Mouse (Mus musculus) midbrain, embryonic 13.5 days (tissue): ENCODE measurements at regions not wholly inside any gene's neighbourhood (a gene's known extent, or its start where the extent isn't known, plus 50 kb on each side); places are given as distances from the start of the nearest gene placed in this dataset.
A peak's percentile ranks its signal among the peaks of the same experiment; 100 is the strongest.

ENCODE experiments used
- ATAC-seq: fragments of 200-750 bp; cut with Nextera tagmentation; 2 replicates; pipeline ENCODE4 v1.8.0; 2017; ENCODE audit warnings: mild to moderate bottlenecking, moderate TSS enrichment, moderate library complexity
- H3K27ac ChIP-seq: fragments of 300-500 bp; sonication (generic); 2 replicates; pipeline ENCODE4 v1.5.1; 2015; ENCODE audit warnings: inconsistent platforms, mild to moderate bottlenecking, moderate library complexity
- H3K27me3 ChIP-seq: fragments of 300-500 bp; sonication (generic); 2 replicates; pipeline ENCODE4 v1.6.1; 2015; ENCODE audit warnings: mild to moderate bottlenecking, inconsistent platforms
- H3K36me3 ChIP-seq: fragments of 300-500 bp; sonication (generic); 2 replicates; pipeline ENCODE4 v1.6.1; 2015; ENCODE audit warnings: mild to moderate bottlenecking, inconsistent platforms
- H3K4me1 ChIP-seq: fragments of 300-500 bp; sonication (generic); replicated peaks from 2 replicates; pipeline ENCODE4 v1.6.1; 2015; ENCODE audit warnings: inconsistent platforms
- H3K4me2 ChIP-seq: fragments of 300-500 bp; sonication (generic); replicated peaks from 2 replicates; pipeline ENCODE4 v1.6.1; 2015; ENCODE audit warnings: moderate library complexity, mild to moderate bottlenecking, inconsistent platforms
- H3K4me3 ChIP-seq: fragments of 300-500 bp; sonication (generic); replicated peaks from 2 replicates; pipeline ENCODE4 v1.5.1; 2015; ENCODE audit warnings: mild to moderate bottlenecking, inconsistent platforms
- H3K9ac ChIP-seq: fragments of 300-500 bp; sonication (generic); replicated peaks from 2 replicates; pipeline ENCODE4 v1.6.1; 2015; ENCODE audit warnings: mild to moderate bottlenecking, inconsistent platforms
- H3K9me3 ChIP-seq: fragments of 300-500 bp; sonication (generic); 2 replicates; pipeline ENCODE4 v1.6.1; 2016; ENCODE audit warnings: mild to moderate bottlenecking, inconsistent platforms
- WGBS: fragments of 180-500 bp; shearing (Covaris S2); methylation state at CpG from one replicate; pipeline ENCODE4 v1.1.7; 2015; 5-methylcytosine and 5-hydroxymethylcytosine counted together

GRCm38 (mm10) chr12:26183021-26183420 is 232.0 kb downstream of the Rnf144a start:
- Histone ChIP-seq H3K4me2 (no peak overlapping the region), H3K9ac (no peak overlapping the region), H3K4me3 (no peak overlapping the region), H3K4me1 (no peaks in the 10 kb centered on the region), H3K36me3 (no peaks in the 10 kb centered on the region), H3K27me3 (no peaks in the 10 kb centered on the region), H3K9me3 (no peaks in the 10 kb centered on the region), H3K27ac (no peak overlapping the region)
- no peak for ATAC-seq
- 93% methylated on average over 2 of the region's 2 CpGs for WGBS

GRCm38 (mm10) chr12:26180846-26181245 is 234.2 kb downstream of the Rnf144a start:
- H3K27ac ChIP-seq: no peak overlapping the region
- H3K4me2 ChIP-seq: no peak overlapping the region
- H3K9ac ChIP-seq: no peak overlapping the region
- H3K4me3 ChIP-seq: no peak overlapping the region
- H3K9me3 ChIP-seq: no peaks in the 10 kb centered on the region
- WGBS: 73% methylated on average over 7 of the region's 7 CpGs
- no peak for ATAC-seq
- H3K36me3 ChIP-seq: no peaks in the 10 kb centered on the region
- H3K4me1 ChIP-seq: no peaks in the 10 kb centered on the region
- no peaks in the 10 kb centered on the region for H3K27me3 ChIP-seq

GRCm38 (mm10) chr12:26176231-26176662 is 238.8 kb downstream of the Rnf144a start:
- no peaks in the 10 kb centered on the region for H3K4me1 ChIP-seq
- no peak overlapping the region for H3K4me3 ChIP-seq
- H3K4me2 ChIP-seq: no peak overlapping the region
- H3K36me3 ChIP-seq: no peaks in the 10 kb centered on the region
- no peak for ATAC-seq
- no peaks in the 10 kb centered on the region for H3K27me3 ChIP-seq
- H3K9me3 ChIP-seq: no peaks in the 10 kb centered on the region
- no peak overlapping the region for H3K27ac ChIP-seq
- 81% methylated on average over 10 of the region's 10 CpGs for WGBS
- no peak overlapping the region for H3K9ac ChIP-seq

DNA sequence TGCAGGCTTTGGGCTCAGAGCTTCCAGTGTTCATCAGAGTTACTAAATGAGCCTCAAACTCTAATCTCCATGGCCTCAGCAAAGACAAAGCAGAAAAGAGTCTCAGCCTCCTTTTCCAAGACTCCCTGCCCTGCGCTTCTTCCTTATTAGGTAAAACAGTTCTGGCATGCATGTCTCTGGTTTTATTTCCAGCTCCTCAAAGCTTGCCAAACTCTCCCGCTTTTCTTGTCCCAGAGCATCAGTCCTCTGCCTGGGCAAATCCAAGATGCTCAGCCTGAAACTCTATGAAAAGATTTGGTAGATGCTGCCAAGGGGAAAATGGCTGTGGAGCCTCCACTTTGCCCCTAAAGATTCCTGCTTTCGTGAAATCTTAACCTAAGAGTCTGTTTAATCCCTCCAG is 251.6 kb downstream of the Rnf144a start:
- no peaks in the 10 kb centered on the region for H3K36me3 ChIP-seq
- ATAC-seq: no peak
- H3K4me3 ChIP-seq: no peak overlapping the region
- WGBS: 79% methylated on average over 3 of the region's 3 CpGs
- no peaks in the 10 kb centered on the region for H3K27me3 ChIP-seq
- H3K4me1 ChIP-seq: no peaks in the 10 kb centered on the region
- no peak overlapping the region for H3K27ac ChIP-seq
- H3K4me2 ChIP-seq: no peak overlapping the region
- no peak overlapping the region for H3K9ac ChIP-seq
- no peaks in the 10 kb centered on the region for H3K9me3 ChIP-seq

DNA sequence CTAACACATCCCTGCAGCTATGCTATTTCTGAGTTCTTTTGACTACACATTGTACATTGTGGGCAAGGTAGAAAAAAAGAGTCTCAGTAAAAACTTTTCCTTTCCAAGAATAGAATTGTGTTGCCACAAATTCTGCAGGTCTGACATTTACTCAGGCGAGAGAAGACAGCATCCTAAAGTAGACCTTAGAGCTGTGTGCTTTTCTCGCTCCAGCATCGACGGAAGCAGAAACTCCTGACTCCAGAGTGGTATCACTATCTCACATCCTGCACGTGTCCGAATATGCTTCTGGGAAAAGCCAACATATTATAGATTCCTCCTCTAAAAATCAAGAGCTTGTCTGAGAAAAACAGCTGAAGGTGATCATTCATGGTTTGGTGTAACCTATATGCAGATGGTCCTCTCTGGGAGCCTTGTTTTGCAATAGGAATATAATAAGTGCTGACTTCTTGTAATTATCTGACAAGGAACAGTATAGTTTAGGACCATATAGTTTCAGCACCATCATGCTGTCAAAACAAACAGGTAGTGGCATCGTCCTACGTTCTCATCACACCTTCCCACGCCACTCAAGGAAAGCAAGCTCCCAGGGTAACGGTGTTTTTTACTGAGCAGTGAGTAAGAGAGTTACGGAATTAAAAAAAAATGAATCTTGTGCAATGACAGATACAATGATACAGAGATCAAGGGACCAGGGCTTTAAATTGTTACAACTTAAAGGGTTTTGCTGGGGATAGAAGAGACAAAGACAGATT is 254.0 kb downstream of the Rnf144a start:
- no peak for ATAC-seq
- no peaks in the 10 kb centered on the region for H3K36me3 ChIP-seq
- H3K27me3 ChIP-seq: no peaks in the 10 kb centered on the region
- H3K4me2 ChIP-seq: no peak overlapping the region
- 94% methylated on average over 11 of the region's 11 CpGs for WGBS
- no peaks in the 10 kb centered on the region for H3K9me3 ChIP-seq
- H3K4me3 ChIP-seq: no peak overlapping the region
- H3K27ac ChIP-seq: no peak overlapping the region
- H3K9ac ChIP-seq: no peak overlapping the region
- H3K4me1 ChIP-seq: no peaks in the 10 kb centered on the region

GRCm38 (mm10) chr12:26152992-26153391 is 262.1 kb downstream of the Rnf144a start:
- Histone ChIP-seq H3K4me2 (no peak overlapping the region), H3K27me3 (no peaks in the 10 kb centered on the region), H3K4me3 (no peak overlapping the region), H3K9me3 (no peaks in the 10 kb centered on the region), H3K36me3 (no peaks in the 10 kb centered on the region), H3K27ac (no peak overlapping the region), H3K4me1 (no peaks in the 10 kb centered on the region; the same call in 1 of the 2 replicates), H3K9ac (no peak overlapping the region)
- WGBS: 56% methylated on average over 8 of the region's 8 CpGs
- no peak for ATAC-seq

DNA sequence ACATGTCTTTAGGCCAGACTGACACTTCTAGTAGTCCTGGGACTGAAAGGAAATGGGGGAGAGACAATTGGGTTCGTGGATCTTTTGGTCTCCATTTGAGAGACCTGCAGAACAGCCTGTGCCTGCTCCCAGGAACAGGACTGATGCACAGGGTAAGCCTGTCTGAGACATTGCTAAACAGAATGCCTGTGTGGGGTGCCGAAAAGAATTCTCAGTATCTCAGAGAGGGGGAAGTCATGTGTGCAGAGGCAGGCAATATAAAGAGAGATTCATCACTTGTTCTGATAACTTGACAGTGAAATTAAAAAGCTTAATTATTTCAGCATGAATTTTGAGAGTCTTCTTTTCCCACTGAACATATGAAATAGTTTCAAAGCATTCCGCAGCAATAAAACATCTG is 268.7 kb downstream of the Rnf144a start:
- Histone ChIP-seq H3K27me3 (no peaks in the 10 kb centered on the region), H3K4me3 (no peak overlapping the region), H3K9me3 (no peaks in the 10 kb centered on the region), H3K36me3 (no peaks in the 10 kb centered on the region), H3K4me2 (no peak overlapping the region), H3K9ac (no peak overlapping the region), H3K27ac (no peak overlapping the region), H3K4me1 (peaks cover 8% of the 10 kb centered on the region; the same call in 1 of the 2 replicates)
- ATAC-seq: no peak
- WGBS: 77% methylated on average over 3 of the region's 3 CpGs

DNA sequence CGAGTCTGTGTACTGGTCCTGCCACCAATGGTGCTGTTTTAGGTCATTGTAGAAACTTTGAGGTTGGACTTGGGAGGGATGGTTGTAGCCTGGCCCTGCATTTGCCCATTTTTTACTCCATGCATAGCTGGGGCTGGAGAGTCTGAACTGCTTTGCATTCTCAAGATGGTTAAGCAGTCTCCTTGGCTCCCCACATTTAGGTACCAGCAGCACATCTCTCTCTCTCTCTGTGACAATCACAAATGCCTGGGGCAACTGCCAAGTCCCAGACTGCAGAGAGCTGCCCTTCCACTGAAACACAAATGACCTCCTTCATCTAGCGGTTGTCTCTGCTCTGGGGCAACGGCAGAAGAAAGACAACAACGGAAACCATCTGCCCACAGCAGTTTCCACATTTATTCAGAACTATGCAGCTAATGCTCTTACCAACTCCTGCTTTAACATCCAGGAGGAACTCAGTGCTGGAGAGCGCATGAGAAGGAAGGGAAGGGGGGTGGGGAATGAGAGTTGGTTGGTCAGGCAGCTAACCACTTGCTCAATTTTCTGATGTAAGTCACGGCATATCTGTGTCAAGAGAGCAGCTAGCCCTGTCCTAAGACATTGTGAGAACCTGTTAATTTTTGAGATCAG is 269.9 kb downstream of the Rnf144a start:
- peak; percentile 27; the same call in 1 of the 2 replicates for ATAC-seq
- Histone ChIP-seq H3K9me3 (no peaks in the 10 kb centered on the region), H3K4me1 (peaks cover 8% of the 10 kb centered on the region; the same call in 1 of the 2 replicates), H3K9ac (no peak overlapping the region), H3K27ac (no peak overlapping the region), H3K27me3 (no peaks in the 10 kb centered on the region), H3K4me2 (no peak overlapping the region), H3K36me3 (no peaks in the 10 kb centered on the region), H3K4me3 (no peak overlapping the region)
- 60% methylated on average over 6 of the region's 6 CpGs for WGBS

- no peak overlapping the region for H3K4me3 ChIP-seq
- no peak overlapping the region for H3K4me2 ChIP-seq
- 55% methylated on average over 3 of the region's 3 CpGs for WGBS
- H3K4me1 ChIP-seq: peaks cover 8% of the 10 kb centered on the region; the same call in 1 of the 2 replicates
- no peak for ATAC-seq
- H3K9me3 ChIP-seq: no peaks in the 10 kb centered on the region
- H3K27ac ChIP-seq: no peak overlapping the region
- H3K36me3 ChIP-seq: no peaks in the 10 kb centered on the region
- no peak overlapping the region for H3K9ac ChIP-seq
- no peaks in the 10 kb centered on the region for H3K27me3 ChIP-seq
Measured at GRCm38 (mm10) chr12:26144616-26145015, 270.4 kb downstream of the Rnf144a start.

- no peak for ATAC-seq
Measured at GRCm38 (mm10) chr12:26143411-26143810, 271.6 kb downstream of the Rnf144a start.

DNA sequence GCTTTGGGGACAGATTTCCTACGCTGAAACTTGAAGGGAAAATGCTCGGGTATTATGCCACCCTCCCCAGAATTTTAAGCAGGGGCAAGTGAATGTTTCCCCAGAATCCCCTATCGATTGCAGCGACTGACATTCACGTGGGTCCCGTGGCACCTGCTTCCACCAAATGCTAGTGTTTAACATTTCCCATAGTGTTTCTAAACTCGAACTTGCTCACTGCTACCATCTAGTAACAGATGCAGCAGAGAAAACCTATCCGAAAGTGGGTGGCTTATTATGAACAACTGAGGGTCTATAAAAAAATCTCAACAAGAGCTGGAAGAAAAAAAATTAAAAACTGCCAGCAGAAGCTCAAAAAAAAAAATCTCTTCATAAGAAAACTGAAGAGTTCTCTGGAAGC is 284.2 kb downstream of the Rnf144a start:
- Histone ChIP-seq H3K9ac (no peak overlapping the region), H3K9me3 (no peaks in the 10 kb centered on the region), H3K36me3 (no peaks in the 10 kb centered on the region), H3K4me1 (no peaks in the 10 kb centered on the region), H3K27me3 (no peaks in the 10 kb centered on the region), H3K4me2 (no peak overlapping the region), H3K4me3 (no peak overlapping the region), H3K27ac (no peak overlapping the region)
- WGBS: 92% methylated on average over 8 of the region's 8 CpGs
- no peak for ATAC-seq

More at GRCm38 (mm10) chr12:26143411-26143810, 271.6 kb downstream of the Rnf144a start:
- Histone ChIP-seq H3K4me1 (peaks cover 8% of the 10 kb centered on the region; the same call in 1 of the 2 replicates), H3K36me3 (no peaks in the 10 kb centered on the region), H3K9me3 (no peaks in the 10 kb centered on the region), H3K27me3 (no peaks in the 10 kb centered on the region), H3K27ac (no peak overlapping the region), H3K4me2 (no peak overlapping the region), H3K9ac (no peak overlapping the region), H3K4me3 (no peak overlapping the region)
- 68% methylated on average over 6 of the region's 6 CpGs for WGBS

DNA sequence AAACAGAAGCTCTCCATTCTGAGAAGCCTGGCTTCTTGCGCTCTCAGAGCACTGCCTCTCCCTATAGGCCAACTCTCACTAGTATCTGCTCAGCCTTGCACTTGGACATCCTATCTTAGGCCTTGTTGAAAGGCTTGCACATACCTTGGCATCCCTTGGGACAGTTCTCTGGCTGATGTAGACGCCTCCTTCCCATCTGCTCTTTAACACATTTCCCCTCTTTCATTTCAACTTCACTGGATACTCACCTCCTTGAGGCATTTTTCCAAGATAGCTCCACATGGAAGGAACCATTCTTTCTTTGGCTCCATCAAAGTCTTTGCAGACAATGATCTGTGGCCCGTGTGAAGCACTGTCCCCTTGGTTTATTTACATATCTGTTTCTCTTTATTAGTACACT is 285.0 kb downstream of the Rnf144a start:
- 91% methylated on average over 3 of the region's 3 CpGs for WGBS
- Histone ChIP-seq H3K4me1 (no peaks in the 10 kb centered on the region), H3K4me2 (no peak overlapping the region), H3K27ac (no peak overlapping the region), H3K36me3 (no peaks in the 10 kb centered on the region), H3K4me3 (no peak overlapping the region), H3K9me3 (no peaks in the 10 kb centered on the region), H3K27me3 (no peaks in the 10 kb centered on the region), H3K9ac (no peak overlapping the region)
- ATAC-seq: no peak
